Mouse (Mus musculus): ENCODE results near the gene Snapc2. TPM values are rescaled to one million over a fixed set of nuclear protein-coding genes. Genes with fewer than 3 reads are reported as not detected.

Gene Snapc2
- polyA plus RNA-seq, 1 experiment from 2014 or later = 69.8 TPM

DNA sequence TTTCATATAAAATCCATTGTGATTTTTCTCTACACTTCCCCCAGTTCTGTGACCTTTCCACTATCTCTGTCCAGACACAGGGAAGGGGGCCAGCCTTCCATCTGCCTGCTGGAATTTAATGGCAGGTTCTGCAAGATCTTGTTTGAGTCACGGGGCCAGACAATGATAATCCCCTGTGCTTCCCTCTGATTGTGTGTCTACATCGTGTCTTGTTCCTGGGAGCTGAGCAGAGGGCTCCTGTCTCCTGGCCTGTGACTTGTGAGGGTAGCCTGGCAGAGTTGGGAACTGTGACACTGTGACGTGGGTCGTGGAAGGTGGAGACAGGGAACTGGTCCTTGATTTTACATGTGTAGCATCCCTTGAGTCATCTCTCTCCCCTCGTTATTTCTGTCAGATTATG, 23.1 kb upstream of the Snapc2 start:
- H3K4me2 ChIP-seq (ENCODE audit: low read length) = no peak overlapping the region
- H3K27me3 ChIP-seq (replicated peaks; ENCODE audit: control insufficient read depth, insufficient read depth, low read length) = 0 out of 2 replicates have a peak, but pooled peaks cover 2% of the 10 kb centered on the region
- no peaks in the 10 kb centered on the region for H3K36me3 ChIP-seq (ENCODE audit: control insufficient read depth, insufficient read depth)
- no peak overlapping the region for H3K4me3 ChIP-seq (replicated peaks; ENCODE audit: low read length)
- 71% methylated on average over 5 of the region's 5 CpGs for WGBS
- no peaks in the 10 kb centered on the region for H3K9me3 ChIP-seq (ENCODE audit: control insufficient read depth, low read length)
- peaks cover 3% of the 10 kb centered on the region; the same call in 1 of the 2 replicates for H3K4me1 ChIP-seq (replicated peaks; ENCODE audit: control insufficient read depth, insufficient read depth, low read length)
- no peak overlapping the region for H3K27ac ChIP-seq (ENCODE audit: low read length)
- no peak overlapping the region for H3K9ac ChIP-seq (replicated peaks; ENCODE audit: low read depth, low read length)
- no peak for ATAC-seq

DNA sequence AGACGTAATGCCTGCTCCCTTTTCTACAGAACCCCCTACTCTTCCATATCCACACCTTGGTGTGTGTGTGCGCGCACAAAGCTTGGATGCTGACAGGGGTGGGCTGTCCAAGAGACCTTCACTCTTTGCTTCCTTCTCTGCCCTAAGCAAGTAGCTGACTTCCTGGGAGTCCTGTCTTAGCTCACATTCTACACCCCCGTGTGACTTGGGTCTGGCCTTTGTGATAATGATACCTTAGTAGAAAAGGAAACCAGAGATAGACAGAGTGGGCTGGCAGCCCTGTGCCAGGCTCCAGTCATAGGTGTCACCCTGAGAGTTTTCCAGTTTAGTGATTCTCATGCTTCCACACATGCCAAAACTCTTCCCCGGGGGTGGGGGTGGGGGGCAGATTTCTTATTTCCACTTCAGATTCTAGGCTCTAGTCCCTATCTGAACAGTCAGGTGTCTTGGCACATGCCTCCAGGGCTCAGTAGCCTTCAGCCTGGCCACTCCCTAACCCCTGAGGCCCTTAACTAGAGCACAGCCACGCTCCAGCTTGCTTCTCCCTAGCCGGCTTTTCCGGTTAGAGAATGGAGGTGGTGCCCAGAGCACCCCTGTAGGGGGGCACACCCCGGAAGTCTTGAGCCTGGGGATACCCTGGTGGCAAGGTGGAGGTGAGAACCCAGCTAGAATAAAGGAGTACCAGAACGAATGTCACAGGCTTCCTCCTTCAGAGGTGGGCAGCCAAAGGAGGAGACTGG, 22.1 kb upstream of the Snapc2 start:
- Histone ChIP-seq H3K4me1 (replicated peaks; ENCODE audit: control insufficient read depth, insufficient read depth, low read length) (peaks cover 3% of the 10 kb centered on the region; the same call in 1 of the 2 replicates), H3K36me3 (ENCODE audit: control insufficient read depth, insufficient read depth) (no peaks in the 10 kb centered on the region), H3K27me3 (replicated peaks; ENCODE audit: control insufficient read depth, insufficient read depth, low read length) (no peaks in the 10 kb centered on the region), H3K4me2 (ENCODE audit: low read length) (no peak overlapping the region), H3K9ac (replicated peaks; ENCODE audit: low read depth, low read length) (no peak overlapping the region), H3K4me3 (replicated peaks; ENCODE audit: low read length) (no peak overlapping the region), H3K27ac (ENCODE audit: low read length) (no peak overlapping the region), H3K9me3 (ENCODE audit: control insufficient read depth, low read length) (no peaks in the 10 kb centered on the region)
- no peak for ATAC-seq
- 70% methylated on average over 10 of the region's 10 CpGs for WGBS

DNA sequence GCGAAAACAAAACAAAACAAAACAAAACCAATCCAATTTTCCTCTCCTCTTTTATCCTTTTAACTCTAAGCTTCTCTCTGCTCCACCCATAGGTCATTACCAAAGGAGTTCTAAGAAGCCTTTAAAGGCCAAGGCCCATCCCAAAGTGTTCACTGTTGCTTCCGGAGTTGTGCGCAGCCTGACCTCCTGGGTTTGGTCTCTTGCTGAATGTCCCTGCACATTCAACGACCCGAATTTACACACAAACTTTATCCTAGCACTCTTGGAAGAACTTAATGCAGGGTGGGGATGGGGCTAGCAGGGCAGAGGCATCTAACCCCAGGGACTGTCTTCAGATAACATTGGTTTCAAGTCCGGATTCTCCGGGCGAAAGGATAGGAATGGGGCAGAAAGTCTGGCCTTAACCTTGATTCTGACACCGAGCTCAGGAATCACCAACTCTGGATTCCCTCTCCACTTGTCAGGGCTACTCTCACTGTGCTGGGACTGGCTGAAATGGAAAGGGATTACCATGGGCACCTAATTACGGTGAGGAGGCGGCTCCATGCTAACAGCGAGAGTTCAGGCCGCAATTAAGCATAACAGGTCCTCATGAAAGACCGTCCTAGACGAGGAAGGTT, 15.0 kb upstream of the Snapc2 start:
- Histone ChIP-seq H3K27me3 (replicated peaks; ENCODE audit: control insufficient read depth, insufficient read depth, low read length) (no peaks in the 10 kb centered on the region), H3K4me2 (ENCODE audit: low read length) (peak overlapping the region; percentile 69), H3K4me3 (replicated peaks; ENCODE audit: low read length) (peak overlapping the region; percentile 77), H3K9me3 (ENCODE audit: control insufficient read depth, low read length) (no peaks in the 10 kb centered on the region), H3K27ac (ENCODE audit: low read length) (peak overlapping the region; percentile 88), H3K9ac (replicated peaks; ENCODE audit: low read depth, low read length) (peak overlapping the region; percentile 68), H3K4me1 (replicated peaks; ENCODE audit: control insufficient read depth, insufficient read depth, low read length) (peaks cover 26% of the 10 kb centered on the region), H3K36me3 (ENCODE audit: control insufficient read depth, insufficient read depth) (no peaks in the 10 kb centered on the region)
- 21% methylated on average over 15 of the region's 15 CpGs for WGBS
- peak; percentile 1; the same call in 1 of the 2 replicates for ATAC-seq

DNA sequence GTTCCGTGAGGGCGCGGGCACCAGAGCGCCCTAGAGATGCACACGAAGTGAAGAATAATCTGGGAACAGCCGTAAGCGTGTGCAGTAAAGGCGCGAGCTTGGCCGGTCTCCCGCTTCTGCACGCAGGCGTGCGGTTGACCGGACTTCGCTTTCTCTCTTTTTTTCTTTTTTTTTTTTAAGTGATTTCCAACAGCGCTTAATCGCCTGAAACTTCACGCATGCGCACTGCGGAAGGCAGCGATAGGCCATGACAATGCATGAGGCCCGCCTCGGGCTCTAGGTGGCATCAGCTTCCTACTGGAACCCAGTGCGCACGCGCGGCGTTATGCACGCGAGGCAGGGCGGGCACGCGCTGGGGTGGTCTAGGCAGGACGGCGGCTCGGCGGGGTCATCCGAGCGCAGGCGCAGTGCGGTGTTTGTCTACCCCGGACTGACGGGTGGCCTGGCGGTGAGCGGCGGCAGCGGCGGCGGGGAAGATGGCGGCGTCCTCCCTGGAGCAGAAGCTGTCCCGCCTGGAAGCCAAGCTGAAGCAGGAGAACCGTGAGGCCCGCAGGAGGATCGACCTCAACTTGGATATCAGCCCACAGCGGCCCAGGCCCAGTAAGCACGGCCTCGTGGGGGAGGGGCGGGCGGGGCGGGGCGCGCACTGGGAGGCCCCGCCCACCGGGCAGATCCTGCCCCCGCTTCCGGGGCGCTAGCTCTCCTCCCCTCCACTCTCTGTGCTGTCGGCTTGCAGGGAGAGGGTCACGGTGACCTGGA, 14.3 kb upstream of the Snapc2 start, which contains the start of the genes Map2k7 and Gm49320:
Gene Map2k7, plus strand, starts transcription at position 307 of the 759 bp plus-strand sequence.
Gene Gm49320, plus strand, starts transcription at position 432 of the 759 bp plus-strand sequence.
- Histone ChIP-seq H3K27ac (ENCODE audit: low read length) (peak within 1 kb of the TSS; percentile 89), H3K4me1 (replicated peaks; ENCODE audit: control insufficient read depth, insufficient read depth, low read length) (peaks cover 26% of the 10 kb centered on the region), H3K9me3 (ENCODE audit: control insufficient read depth, low read length) (no peaks in the 10 kb centered on the region), H3K36me3 (ENCODE audit: control insufficient read depth, insufficient read depth) (peaks cover 5% of the 10 kb centered on the region; the same call in 1 of the 2 replicates), H3K4me3 (replicated peaks; ENCODE audit: low read length) (peak within 1 kb of the TSS; percentile 77), H3K27me3 (replicated peaks; ENCODE audit: control insufficient read depth, insufficient read depth, low read length) (no peaks in the 10 kb centered on the region), H3K4me2 (ENCODE audit: low read length) (peak within 1 kb of the TSS; percentile 69), H3K9ac (replicated peaks; ENCODE audit: low read depth, low read length) (peak within 1 kb of the TSS; percentile 85)
- under 1% methylated on average over 66 of the region's 71 CpGs for WGBS
- ATAC-seq = peak; percentile 94

DNA sequence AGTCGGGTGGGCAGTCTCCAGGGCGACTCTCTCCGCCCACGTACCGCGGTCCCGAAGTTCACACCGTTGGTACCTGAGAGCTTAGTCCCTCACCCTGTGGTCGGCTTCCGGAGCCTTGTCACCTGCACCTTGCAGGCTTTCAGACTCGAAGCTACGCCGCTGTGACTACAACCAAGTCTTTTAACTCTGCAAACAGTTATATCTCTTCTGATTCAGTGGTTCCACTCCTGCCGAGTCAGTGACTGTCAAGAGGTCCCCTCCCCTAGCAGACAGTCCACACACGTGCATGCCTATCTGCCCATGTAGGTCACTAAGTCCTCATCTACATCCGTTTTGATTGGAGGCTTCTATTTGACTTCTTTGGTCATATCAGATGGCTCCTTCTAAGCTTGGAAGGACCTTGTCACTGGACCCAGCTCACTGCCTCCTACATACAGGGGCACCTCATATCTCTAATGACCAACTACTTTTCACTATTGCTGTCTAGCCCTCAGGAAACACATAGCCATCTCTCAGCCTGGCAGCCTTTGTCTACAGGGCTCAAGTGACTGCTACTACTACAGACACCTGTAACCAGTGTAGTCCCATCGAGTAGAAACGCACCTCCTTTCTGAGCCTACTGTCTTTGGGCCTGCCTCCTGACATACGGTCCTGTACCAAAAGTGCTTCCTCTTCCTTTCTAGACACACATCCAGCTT, 13.5 kb upstream of the Snapc2 start:
- Histone ChIP-seq H3K27ac (ENCODE audit: low read length) (peak overlapping the region; percentile 89), H3K36me3 (ENCODE audit: control insufficient read depth, insufficient read depth) (peaks cover 12% of the 10 kb centered on the region; the same call in 1 of the 2 replicates), H3K4me2 (ENCODE audit: low read length) (peak overlapping the region; percentile 67), H3K4me1 (replicated peaks; ENCODE audit: control insufficient read depth, insufficient read depth, low read length) (peaks cover 26% of the 10 kb centered on the region), H3K4me3 (replicated peaks; ENCODE audit: low read length) (peak overlapping the region; percentile 77), H3K9ac (replicated peaks; ENCODE audit: low read depth, low read length) (peak overlapping the region; percentile 85), H3K9me3 (ENCODE audit: control insufficient read depth, low read length) (no peaks in the 10 kb centered on the region), H3K27me3 (replicated peaks; ENCODE audit: control insufficient read depth, insufficient read depth, low read length) (no peaks in the 10 kb centered on the region)
- 14% methylated on average over 19 of the region's 19 CpGs for WGBS
- ATAC-seq = no peak

DNA sequence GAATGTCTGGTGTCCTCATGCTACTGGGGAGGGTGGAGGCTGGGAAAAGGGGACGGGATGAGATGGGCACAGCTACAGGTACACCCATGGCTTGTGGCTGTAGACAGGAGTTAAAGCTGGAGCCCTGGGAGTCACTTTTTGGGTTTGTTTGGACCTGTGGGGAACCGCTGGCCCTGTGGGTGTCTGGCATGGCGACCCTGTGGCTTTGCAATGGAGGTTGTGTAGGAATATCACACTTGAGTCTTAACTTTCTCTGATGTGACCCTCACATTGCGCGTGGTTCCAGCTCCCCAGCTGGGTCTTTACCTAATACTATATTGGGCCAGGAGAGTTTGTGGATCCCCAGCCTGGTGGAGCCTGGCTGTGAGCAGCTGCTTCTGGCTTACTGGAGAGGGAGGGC, 7.8 kb upstream of the Snapc2 start:
- WGBS = 95% methylated on average over 5 of the region's 5 CpGs
- H3K4me3 ChIP-seq (replicated peaks; ENCODE audit: low read length) = no peak overlapping the region
- H3K27ac ChIP-seq (ENCODE audit: low read length) = no peak overlapping the region
- H3K27me3 ChIP-seq (replicated peaks; ENCODE audit: control insufficient read depth, insufficient read depth, low read length) = no peaks in the 10 kb centered on the region
- ATAC-seq = no peak
- H3K9me3 ChIP-seq (ENCODE audit: control insufficient read depth, low read length) = no peaks in the 10 kb centered on the region
- H3K36me3 ChIP-seq (ENCODE audit: control insufficient read depth, insufficient read depth) = peaks cover 42% of the 10 kb centered on the region
- no peak overlapping the region for H3K4me2 ChIP-seq (ENCODE audit: low read length)
- H3K9ac ChIP-seq (replicated peaks; ENCODE audit: low read depth, low read length) = no peak overlapping the region
- H3K4me1 ChIP-seq (replicated peaks; ENCODE audit: control insufficient read depth, insufficient read depth, low read length) = peaks cover 13% of the 10 kb centered on the region

DNA sequence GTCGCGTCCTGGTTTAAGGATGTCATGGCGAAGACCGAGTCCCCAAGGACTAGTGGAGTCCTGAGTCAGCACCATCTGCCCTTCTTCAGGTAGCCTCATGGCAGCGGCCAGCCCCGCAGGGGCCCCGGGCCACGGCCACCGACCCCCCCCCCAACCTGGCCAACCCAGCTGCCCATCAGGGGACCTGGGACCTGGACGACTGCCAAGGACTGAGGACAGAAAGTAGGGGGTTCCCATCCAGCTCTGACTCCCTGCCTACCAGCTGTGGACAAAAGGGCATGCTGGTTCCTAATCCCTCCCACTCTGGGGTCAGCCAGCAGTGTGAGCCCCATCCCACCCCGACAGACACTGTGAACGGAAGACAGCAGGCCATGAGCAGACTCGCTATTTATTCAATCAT, 7.1 kb upstream of the Snapc2 start:
- Histone ChIP-seq H3K4me1 (replicated peaks; ENCODE audit: control insufficient read depth, insufficient read depth, low read length) (peaks cover 7% of the 10 kb centered on the region), H3K27ac (ENCODE audit: low read length) (no peak overlapping the region), H3K9ac (replicated peaks; ENCODE audit: low read depth, low read length) (no peak overlapping the region), H3K9me3 (ENCODE audit: control insufficient read depth, low read length) (no peaks in the 10 kb centered on the region), H3K4me2 (ENCODE audit: low read length) (no peak overlapping the region), H3K27me3 (replicated peaks; ENCODE audit: control insufficient read depth, insufficient read depth, low read length) (no peaks in the 10 kb centered on the region), H3K36me3 (ENCODE audit: control insufficient read depth, insufficient read depth) (peaks cover 42% of the 10 kb centered on the region), H3K4me3 (replicated peaks; ENCODE audit: low read length) (no peak overlapping the region)
- no peak for ATAC-seq
- 78% methylated on average over 13 of the region's 13 CpGs for WGBS

DNA sequence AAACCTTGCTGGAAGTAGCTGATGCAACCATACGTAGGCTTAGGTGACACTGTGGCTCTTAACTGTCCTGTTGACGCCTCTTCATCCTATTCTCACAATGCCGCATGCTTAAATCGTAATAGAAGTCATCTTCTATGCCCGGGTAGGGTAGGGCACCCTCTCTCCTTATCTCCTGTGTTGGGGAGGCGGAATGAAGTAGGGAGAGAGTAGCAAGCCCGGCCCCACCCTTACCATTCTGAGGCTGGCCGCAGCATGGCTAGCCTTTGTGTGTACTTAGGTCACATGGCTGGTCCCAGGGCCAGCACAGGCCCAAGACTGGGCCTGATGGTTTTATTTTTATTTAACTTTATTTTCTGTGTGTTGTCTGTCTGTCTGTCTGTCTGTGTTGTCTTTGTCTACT, 5.6 kb upstream of the Snapc2 start:
- Histone ChIP-seq H3K9me3 (ENCODE audit: control insufficient read depth, low read length) (no peaks in the 10 kb centered on the region), H3K4me1 (replicated peaks; ENCODE audit: control insufficient read depth, insufficient read depth, low read length) (peaks cover under 1% of the 10 kb centered on the region), H3K27ac (ENCODE audit: low read length) (no peak overlapping the region), H3K27me3 (replicated peaks; ENCODE audit: control insufficient read depth, insufficient read depth, low read length) (no peaks in the 10 kb centered on the region), H3K36me3 (ENCODE audit: control insufficient read depth, insufficient read depth) (peaks cover 42% of the 10 kb centered on the region), H3K4me2 (ENCODE audit: low read length) (no peak overlapping the region), H3K4me3 (replicated peaks; ENCODE audit: low read length) (no peak overlapping the region), H3K9ac (replicated peaks; ENCODE audit: low read depth, low read length) (no peak overlapping the region)
- no peak for ATAC-seq
- WGBS = 95% methylated on average over 8 of the region's 8 CpGs

All from forebrain, embryonic 16.5 days (tissue).